Mouse (Mus musculus) embryonic facial prominence, embryonic 10.5 days (tissue): ENCODE measurements around the gene Znhit2. TPM values are rescaled to one million over a fixed set of nuclear protein-coding genes. Genes with fewer than 3 reads are reported as not detected.
A peak's percentile ranks its signal among the peaks of the same experiment; 100 is the strongest.

Experiments used
- DNase-seq: peaks from one replicate; pipeline ENCODE4 v3.0.0-alpha.2; 2017; ENCODE audit warnings: low spot score
- H3K27ac ChIP-seq: fragments of 300-500 bp; sonication (generic); replicated peaks from 2 replicates; pipeline ENCODE4 v1.5.1; 2016; ENCODE audit warnings: mild to moderate bottlenecking
- H3K27me3 ChIP-seq: fragments of 300-500 bp; sonication (generic); replicated peaks from 2 replicates; pipeline ENCODE4 v1.6.1; 2016; ENCODE audit warnings: low read depth, mild to moderate bottlenecking; ENCODE audit not compliant: poor library complexity, severe bottlenecking
- H3K36me3 ChIP-seq: fragments of 300-500 bp; sonication (generic); replicated peaks from 2 replicates; pipeline ENCODE4 v1.6.1; 2016; ENCODE audit warnings: mild to moderate bottlenecking, moderate library complexity
- H3K4me1 ChIP-seq: fragments of 300-500 bp; sonication (generic); 2 replicates; pipeline ENCODE4 v1.6.1; 2016
- H3K4me3 ChIP-seq: fragments of 300-500 bp; sonication (generic); 2 replicates; pipeline ENCODE4 v1.5.1; 2016; ENCODE audit warnings: mild to moderate bottlenecking, moderate library complexity
- H3K9me3 ChIP-seq: fragments of 300-500 bp; sonication (generic); 2 replicates; pipeline ENCODE4 v1.6.1; 2016; ENCODE audit warnings: mild to moderate bottlenecking
- WGBS: fragments of 180-500 bp; shearing (Covaris S2); methylation state at CpG from one replicate; pipeline ENCODE4 v1.1.7; 2016; 5-methylcytosine and 5-hydroxymethylcytosine counted together
- polyA plus RNA-seq: library from polyadenylated mRNA; unstranded; fragments of >200 nt; fragmentation: Nextera tagmentation; extraction: Ambion mirVana; gene quantifications from 2 replicates; pipeline ENCODE4 v1.2.1, GENCODE M21; 2016

Znhit2 gene
- polyA plus RNA-seq, 1 experiment from 2014 or later: 35.6 TPM

DNA sequence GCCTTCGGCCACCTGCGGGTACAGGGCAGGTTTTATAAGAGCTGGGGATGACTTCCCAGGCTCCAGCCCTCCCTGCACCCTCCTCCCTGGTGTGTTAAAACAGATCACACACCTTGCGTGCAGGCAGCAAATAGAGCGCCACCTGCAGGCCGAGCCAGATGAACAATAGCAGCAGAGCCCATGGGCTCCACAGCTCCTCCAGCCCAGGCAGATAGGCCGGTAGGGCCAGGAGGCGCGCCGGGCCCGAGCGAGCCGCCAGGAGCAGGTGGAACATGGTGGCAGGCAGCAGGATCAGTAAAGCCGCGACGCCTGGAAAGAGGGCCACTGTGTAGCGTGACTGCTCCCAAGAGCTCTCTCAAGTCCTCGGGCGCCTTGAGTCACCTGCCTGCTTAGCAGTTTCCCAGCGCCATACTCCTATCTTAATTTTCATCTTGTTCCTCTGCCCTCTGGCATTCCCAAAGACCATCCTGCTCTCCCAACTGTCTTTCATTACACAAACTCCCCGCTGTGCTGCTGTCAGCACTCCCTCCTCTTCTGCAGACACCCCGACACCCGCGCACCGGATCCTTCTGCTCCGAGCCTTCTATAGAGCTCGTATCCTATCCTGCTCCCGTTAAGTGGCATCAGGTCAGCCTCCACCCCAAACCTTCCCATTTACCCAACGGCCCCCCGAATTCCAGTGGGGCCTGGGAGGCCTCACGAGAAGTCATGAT lies 6.2 kb downstream of the Znhit2 start:
- WGBS: under 1% methylated on average over 30 of the region's 30 CpGs
- Histone ChIP-seq H3K9me3 (no peaks in the 10 kb centered on the region), H3K36me3 (peaks cover 52% of the 10 kb centered on the region), H3K4me3 (peak overlapping the region; percentile 66), H3K27me3 (no peaks in the 10 kb centered on the region), H3K4me1 (peaks cover 37% of the 10 kb centered on the region), H3K27ac (peak overlapping the region; percentile 81)
- peak; percentile 90 for DNase-seq

DNA sequence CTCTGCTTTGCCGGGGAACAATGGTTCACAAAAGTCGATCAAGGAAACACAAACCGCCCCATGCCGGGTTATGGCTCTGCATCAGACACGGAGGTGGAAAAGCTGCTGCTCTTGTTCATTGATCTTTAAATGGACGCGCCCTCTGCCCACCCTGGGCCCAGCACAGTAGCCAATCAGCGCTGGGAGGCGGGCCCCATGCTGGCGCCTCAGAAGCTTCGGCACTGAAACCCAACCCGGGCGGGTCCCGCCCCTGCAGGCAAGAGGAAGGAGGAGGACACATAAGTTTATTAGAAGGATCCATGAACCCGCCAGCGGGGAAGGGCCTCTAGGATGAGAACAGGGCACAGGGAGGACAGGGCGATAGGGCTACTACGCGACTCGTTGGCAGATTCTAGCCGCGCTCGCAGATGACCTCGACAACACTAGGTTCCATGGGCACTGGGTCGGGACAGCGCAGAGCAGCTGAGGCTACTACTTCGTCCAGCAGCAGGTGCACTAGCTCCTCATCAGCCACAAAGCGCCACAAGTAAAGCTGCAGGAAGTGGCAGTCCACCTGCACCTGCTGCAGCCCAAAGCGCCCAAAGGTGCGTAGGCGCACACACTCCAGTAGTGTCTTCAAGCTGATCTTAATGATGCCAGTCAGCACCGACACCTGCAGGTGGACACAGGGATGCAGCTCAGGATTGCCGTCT lies 6.9 kb downstream of the Znhit2 start, which contains the start of gene Tm7sf2:
Tm7sf2 (minus strand) TSS at position 650 of the 692 bp plus-strand sequence.
- 9% methylated on average over 33 of the region's 33 CpGs for WGBS

DNA sequence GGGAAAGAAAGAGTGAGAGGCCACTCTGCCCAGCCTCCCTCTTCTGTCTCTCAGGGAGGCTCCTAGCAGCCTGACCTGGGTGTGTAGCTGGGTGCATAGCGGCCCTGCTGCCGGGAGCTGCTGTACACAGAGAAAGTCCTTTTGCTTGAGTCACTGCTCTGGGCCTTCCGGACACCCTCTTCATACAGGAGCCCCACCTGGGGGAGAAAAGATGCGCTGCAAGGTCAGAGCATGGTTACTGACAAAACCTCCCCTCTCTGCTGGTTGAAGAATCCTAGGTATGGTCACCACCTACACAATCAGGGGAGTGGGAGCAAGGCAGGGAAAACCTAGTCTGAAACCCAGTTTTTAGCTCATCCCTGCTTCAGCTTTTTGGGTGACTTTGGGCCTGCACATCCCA lies 8.0 kb downstream of the Znhit2 start:
- Histone ChIP-seq H3K9me3 (no peaks in the 10 kb centered on the region), H3K4me3 (peak overlapping the region; percentile 66; the same call in 1 of the 2 replicates), H3K36me3 (peaks cover 49% of the 10 kb centered on the region), H3K4me1 (peaks cover 26% of the 10 kb centered on the region), H3K27me3 (no peaks in the 10 kb centered on the region), H3K27ac (no peak overlapping the region)
- WGBS: 83% methylated on average over 4 of the region's 4 CpGs
- DNase-seq: no peak

More for the DNA sequence above, 6.9 kb downstream of the Znhit2 start, which contains the start of gene Tm7sf2:
- Histone ChIP-seq H3K27ac (peak within 1 kb of the TSS; percentile 81), H3K36me3 (peaks cover 49% of the 10 kb centered on the region), H3K4me1 (peaks cover 30% of the 10 kb centered on the region), H3K27me3 (no peaks in the 10 kb centered on the region), H3K4me3 (peak within 1 kb of the TSS; percentile 66), H3K9me3 (no peaks in the 10 kb centered on the region)
- peak; percentile 95 for DNase-seq

DNA sequence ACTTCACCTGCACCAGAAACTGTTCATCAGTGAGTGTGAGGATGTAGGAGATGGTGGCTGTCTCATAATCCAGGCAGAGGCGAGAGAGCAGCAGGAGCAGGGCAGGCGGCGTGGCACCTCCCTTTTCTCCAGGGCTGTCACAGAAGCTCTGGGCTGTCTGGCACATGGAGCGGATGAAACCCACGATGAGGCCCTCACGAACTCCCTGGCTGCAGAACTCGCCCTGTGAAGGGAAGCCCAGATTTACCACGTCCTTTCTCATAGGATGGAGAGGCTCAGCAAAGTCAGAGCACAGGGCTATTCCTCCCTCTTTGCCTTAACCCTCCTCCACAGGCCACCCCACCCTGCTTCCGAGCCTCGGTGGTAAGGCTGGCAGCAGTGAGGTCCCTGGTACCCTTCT lies 8.9 kb downstream of the Znhit2 start:
- Histone ChIP-seq H3K27ac (no peak overlapping the region), H3K27me3 (no peaks in the 10 kb centered on the region), H3K4me3 (no peak overlapping the region; the same call in 1 of the 2 replicates), H3K36me3 (peaks cover 55% of the 10 kb centered on the region), H3K9me3 (no peaks in the 10 kb centered on the region), H3K4me1 (peaks cover 26% of the 10 kb centered on the region)
- DNase-seq: no peak
- 93% methylated on average over 10 of the region's 10 CpGs for WGBS

DNA sequence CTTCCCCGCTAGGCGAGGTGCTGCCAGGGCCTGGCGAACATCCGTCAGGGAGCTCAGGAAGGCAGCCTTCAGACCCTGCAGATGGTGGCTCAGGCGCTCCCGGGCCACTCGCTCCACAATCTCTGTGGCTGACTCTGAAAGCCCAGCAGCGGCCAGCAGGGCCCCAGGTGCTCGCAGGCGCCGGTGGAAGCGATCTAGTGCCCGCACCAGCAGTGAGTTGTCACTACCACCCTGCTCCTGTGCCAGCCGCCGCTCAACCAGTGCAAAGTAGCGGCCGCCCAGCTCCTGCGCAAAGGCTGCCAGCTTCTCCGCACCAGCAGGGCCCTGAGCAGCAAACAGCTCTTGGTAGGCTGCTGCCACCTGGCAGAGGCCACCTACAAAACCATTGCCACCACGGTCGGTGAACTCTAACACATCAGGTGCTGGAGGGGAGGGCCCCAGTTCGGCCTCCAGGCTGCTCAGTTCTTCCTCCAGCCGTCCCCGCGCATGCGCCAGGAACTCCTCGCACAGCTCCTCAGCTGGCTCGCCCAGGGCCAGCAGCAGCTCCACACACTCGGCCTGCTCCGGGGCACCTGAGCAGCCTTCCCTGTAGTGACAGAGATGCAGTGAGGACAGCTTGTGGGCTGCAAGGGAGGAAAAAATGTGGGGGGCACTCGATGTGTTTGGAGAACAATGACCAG lies 9.7 kb downstream of the Znhit2 start:
- H3K36me3 ChIP-seq: peaks cover 63% of the 10 kb centered on the region
- H3K4me3 ChIP-seq: peak overlapping the region; percentile 21; the same call in 1 of the 2 replicates
- DNase-seq: no peak

DNA sequence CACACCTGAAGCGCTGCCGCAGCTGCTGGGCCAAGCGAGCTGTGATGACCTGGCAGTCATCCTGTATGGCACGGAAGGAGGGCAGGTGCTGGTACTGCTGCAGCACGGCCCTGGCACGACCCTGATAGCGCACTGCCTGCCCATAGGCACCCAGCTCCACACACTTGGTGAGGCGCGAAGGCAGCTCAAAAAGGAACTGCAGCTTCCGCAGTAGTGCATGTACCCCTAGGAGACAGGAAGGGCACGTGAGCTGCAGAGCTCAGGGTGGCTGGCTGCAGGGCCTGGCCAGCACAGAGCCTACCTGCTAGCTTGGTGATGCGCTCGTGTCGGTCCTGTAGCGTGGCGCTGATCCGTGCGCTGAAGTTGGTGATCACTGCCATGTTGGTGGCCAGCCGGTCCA lies 10.3 kb downstream of the Znhit2 start:
- Histone ChIP-seq H3K27me3 (no peaks in the 10 kb centered on the region), H3K4me1 (peaks cover 30% of the 10 kb centered on the region), H3K27ac (no peak overlapping the region), H3K4me3 (peak overlapping the region; percentile 21; the same call in 1 of the 2 replicates), H3K36me3 (peaks cover 63% of the 10 kb centered on the region), H3K9me3 (no peaks in the 10 kb centered on the region)
- no peak for DNase-seq
- WGBS: 93% methylated on average over 19 of the region's 19 CpGs

More for the DNA sequence above, 9.7 kb downstream of the Znhit2 start:
- H3K27ac ChIP-seq: no peak overlapping the region
- H3K9me3 ChIP-seq: no peaks in the 10 kb centered on the region
- peaks cover 28% of the 10 kb centered on the region for H3K4me1 ChIP-seq
- H3K27me3 ChIP-seq: no peaks in the 10 kb centered on the region
- WGBS: 92% methylated on average over 31 of the region's 31 CpGs

DNA sequence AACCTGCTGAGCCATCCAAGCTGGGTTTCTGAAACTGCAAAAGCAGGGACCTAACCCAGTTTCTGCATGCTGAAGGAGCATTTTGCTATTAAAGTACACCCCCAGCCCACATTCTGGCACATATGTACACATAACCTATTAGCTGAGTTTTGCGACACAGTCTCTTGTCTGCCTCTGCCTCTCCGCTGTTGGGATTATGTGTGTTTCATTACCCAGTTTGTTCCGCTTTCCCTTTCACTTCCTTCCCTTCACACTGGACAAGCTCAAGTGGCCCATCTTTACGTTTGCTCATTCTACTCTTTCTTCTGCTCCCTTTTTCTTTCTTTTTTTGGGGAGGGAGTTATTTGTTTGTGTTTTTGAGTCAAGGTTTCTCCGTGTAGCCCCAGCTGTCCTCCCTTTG lies 12.9 kb downstream of the Znhit2 start:
- Histone ChIP-seq H3K9me3 (no peaks in the 10 kb centered on the region), H3K36me3 (peaks cover 59% of the 10 kb centered on the region), H3K27me3 (no peaks in the 10 kb centered on the region), H3K4me3 (no peak overlapping the region), H3K4me1 (peaks cover 19% of the 10 kb centered on the region), H3K27ac (no peak overlapping the region)
- DNase-seq: no peak
- 96% methylated on average over 5 of the region's 5 CpGs for WGBS

DNA sequence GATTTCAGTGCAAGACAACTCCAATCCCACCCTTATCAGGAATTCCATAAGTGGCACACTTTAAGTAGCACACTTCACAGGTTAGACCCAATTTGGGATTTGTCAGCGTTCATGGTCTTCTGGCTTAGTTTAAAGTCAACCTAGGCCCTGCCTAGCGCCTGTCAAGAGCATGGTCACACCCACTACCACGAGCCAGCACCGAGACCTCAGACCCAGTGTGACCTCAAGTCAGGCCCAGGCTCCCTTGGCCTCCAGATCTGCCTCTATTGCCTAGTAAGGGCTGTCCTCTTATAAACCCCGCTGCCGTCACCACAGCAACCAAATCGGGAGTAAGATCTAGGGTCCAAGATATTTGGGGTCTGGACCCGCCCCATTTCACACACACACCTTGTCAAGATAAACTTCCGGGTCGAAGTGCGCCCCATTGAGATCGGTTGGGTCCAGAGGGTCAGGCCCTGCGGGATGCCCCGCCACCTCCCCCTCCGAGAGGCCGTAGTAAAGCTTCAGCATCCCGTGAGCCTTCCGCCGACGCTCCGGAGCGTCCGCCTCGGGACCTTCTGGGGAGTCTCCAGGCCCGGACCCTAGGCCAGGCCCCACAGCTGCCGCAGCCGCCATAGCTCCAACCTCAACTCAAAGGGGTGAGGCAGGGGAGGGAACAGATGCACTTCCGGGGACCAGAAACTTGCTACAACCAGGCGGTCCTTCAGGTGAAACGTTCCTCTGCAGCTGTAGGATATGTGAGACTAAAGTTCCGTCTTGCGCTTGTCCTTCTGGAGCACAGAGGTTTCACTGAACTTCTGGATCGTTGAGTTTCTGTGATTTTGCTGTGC lies 15.8 kb downstream of the Znhit2 start, which contains the start of gene Vps51:
Vps51 (minus strand) TSS at position 668 of the 830 bp plus-strand sequence.
- Histone ChIP-seq H3K4me1 (peaks cover 19% of the 10 kb centered on the region), H3K27ac (peak within 1 kb of the TSS; percentile 94), H3K9me3 (no peaks in the 10 kb centered on the region), H3K36me3 (peaks cover 56% of the 10 kb centered on the region), H3K4me3 (peak within 1 kb of the TSS; percentile 70), H3K27me3 (no peaks in the 10 kb centered on the region)
- 2% methylated on average over 33 of the region's 33 CpGs for WGBS
- DNase-seq: peak; percentile 86

DNA sequence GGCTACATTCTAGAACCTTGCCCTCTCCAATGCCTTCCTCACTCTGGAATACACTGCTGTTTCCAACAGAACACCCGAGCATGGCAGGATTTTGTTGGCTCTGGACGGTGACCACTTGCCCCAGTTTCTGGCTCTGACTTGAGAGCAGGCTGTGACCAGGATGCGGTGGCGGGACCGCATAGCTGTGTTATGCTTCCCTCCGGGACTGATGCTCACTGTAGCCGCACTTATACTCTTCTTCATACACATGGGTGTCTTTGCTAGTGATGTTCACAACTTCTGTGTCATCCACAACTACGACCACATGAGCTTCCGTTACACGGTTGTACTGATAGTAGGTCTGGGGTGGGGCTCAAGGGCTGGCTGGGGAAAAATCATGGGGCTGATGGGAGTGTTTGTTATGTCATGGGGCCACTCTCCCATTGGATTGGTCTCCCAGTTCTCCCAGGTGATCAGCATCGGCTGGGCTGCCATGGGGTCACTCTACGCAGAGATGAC lies 19.0 kb downstream of the Znhit2 start, which contains the start of gene Tmem262:
Tmem262 (plus strand) TSS at position 51 of the 498 bp plus-strand sequence.
- WGBS: 93% methylated on average over 12 of the region's 12 CpGs
- Histone ChIP-seq H3K27ac (no peak within 1 kb of the TSS), H3K9me3 (no peaks in the 10 kb centered on the region), H3K4me1 (peaks cover 30% of the 10 kb centered on the region), H3K27me3 (no peaks in the 10 kb centered on the region), H3K4me3 (no peak within 1 kb of the TSS; the same call in 1 of the 2 replicates), H3K36me3 (peaks cover 51% of the 10 kb centered on the region)
- DNase-seq: no peak

DNA sequence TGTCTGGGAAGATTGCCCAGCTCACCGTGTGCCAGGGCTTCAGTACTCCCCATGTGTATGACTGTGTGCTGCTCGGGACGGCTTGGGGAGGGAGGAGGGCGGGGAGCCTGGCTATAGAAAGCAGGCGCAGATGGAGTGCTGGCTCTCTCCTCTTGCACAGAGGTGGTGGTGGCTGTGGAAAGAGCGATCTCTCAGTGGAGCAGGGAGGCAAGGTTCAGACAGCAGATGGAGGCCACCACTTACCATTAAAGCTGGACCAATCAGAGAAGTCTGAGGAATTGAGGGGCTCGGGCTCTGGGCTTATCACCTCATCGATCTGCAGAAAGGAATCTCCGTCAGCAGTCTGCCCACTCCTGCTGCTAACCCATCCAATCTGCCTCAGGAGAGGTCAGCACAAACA lies 21.2 kb downstream of the Znhit2 start, which contains the start of gene Gm28374:
Gm28374 (minus strand) TSS at position 101 of the 400 bp plus-strand sequence.
- WGBS: 90% methylated on average over 9 of the region's 9 CpGs
- H3K9me3 ChIP-seq: no peaks in the 10 kb centered on the region

DNA sequence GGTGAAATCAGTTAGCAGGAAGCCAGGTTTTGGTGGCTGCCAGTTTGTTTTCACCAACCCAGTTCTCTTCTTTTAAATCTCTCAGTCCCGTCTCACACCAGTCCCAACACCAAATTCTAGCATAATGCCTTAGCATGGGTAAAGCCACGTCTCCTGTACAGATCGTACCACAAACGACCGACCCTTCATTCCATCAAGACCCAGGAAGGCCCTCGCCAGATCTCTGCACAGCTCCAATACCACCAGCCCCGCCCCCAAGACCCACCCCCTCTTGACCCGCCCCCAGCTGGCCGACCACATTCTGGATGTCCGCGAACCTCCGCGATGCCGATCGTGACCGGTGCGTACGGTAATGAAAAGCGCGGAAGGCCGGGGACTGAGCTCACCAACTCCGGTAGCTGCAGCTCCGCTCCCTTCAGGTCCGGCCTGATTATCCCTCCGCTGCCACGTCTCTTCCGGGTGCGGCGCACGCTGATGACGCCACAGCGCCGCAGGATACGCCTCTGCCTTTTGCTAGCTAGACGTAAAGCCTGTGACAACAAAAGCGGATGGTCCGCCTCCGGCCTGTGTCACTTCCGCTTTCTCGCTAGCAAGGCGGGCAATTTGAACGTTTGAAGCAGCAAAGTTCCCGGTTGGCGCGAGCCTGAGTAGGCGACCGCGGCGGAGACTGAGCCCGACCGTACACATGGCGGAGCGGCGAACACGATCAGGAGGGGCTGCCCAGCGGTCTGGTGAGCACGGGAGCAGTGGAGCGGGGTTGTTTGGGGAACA lies 23.7 kb downstream of the Znhit2 start, which contains the start of the genes Zfpl1 and Cdca5:
Zfpl1 (minus strand) TSS at position 479 of the 771 bp plus-strand sequence.
Cdca5 (plus strand) TSS at position 506 of the 771 bp plus-strand sequence.
- Histone ChIP-seq H3K27me3 (no peaks in the 10 kb centered on the region), H3K4me3 (peak within 1 kb of the TSS; percentile 90), H3K36me3 (peaks cover 77% of the 10 kb centered on the region), H3K9me3 (no peaks in the 10 kb centered on the region), H3K4me1 (peaks cover 24% of the 10 kb centered on the region), H3K27ac (peak within 1 kb of the TSS; percentile 90)
- under 1% methylated on average over 58 of the region's 58 CpGs for WGBS
- DNase-seq: peak; percentile 98

More for the DNA sequence above, 21.2 kb downstream of the Znhit2 start, which contains the start of gene Gm28374:
- Histone ChIP-seq H3K27ac (no peak within 1 kb of the TSS), H3K27me3 (no peaks in the 10 kb centered on the region), H3K4me1 (peaks cover 31% of the 10 kb centered on the region), H3K4me3 (peak within 1 kb of the TSS; percentile 14; the same call in 1 of the 2 replicates), H3K36me3 (peaks cover 57% of the 10 kb centered on the region)
- DNase-seq: no peak
